Mouse (Mus musculus) C2C12 (cell line): ENCODE measurements around the gene Elovl2.

Experiments
- CTCF ChIP-seq: IDR thresholded peaks from one replicate; pipeline ENCODE4 v1.5.1; 2011; ENCODE audit not compliant: control insufficient read depth, insufficient read depth, insufficient read length
- MAX ChIP-seq: IDR thresholded peaks from one replicate; pipeline ENCODE4 v1.6.1; 2011; ENCODE audit warnings: mild to moderate bottlenecking, control low read depth

DNA sequence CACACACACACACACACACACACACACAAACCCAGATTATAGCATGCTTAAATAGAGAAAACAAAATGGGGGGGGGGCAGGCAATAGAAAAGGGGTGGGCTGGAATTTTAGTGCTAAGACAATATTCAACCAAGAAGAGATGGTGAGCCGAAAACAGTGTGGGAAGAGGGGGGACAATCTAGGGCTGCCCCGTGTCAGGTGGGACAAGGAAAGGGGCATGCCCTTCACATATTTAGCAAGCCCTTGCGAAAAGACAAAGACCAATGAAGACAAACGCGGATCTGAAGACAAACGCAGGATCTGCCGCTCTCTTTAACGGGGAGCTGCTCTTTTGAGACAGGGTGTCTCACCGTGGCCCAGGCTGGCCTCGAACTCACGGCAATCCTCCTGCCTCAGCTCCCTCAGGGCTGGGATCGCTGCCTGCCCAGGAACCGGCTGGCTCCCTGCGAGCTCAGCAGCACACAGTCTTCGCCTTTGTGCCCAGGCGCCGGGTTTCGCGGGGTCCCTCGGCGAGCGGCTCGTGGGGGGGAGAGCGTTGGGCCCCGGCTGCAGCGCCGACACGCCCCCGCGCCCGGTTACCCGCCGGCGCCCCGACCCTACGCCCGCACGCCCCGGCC, 410 bp downstream of the Elovl2 start:
- TF ChIP-seq CTCF = no peak
- TF ChIP-seq MAX = no peak
